Mouse (Mus musculus) limb, embryonic 10.5 days (tissue): Measurements from ENCODE around the gene Gria1. TPM values are rescaled to one million over a fixed set of nuclear protein-coding genes. Genes with fewer than 3 reads are reported as not detected.

Experiments used
- DNase-seq: peaks from one replicate; pipeline ENCODE4 v3.0.0-alpha.2; 2017; ENCODE audit warnings: low spot score
- H3K27ac ChIP-seq: fragments of 300-500 bp; sonication (generic); 2 replicates; pipeline ENCODE4 v1.5.1; 2016; ENCODE audit warnings: mild to moderate bottlenecking
- H3K27me3 ChIP-seq: fragments of 300-500 bp; sonication (generic); 2 replicates; pipeline ENCODE4 v1.6.1; 2016; ENCODE audit warnings: low read depth, mild to moderate bottlenecking; ENCODE audit not compliant: poor library complexity, severe bottlenecking
- H3K36me3 ChIP-seq: fragments of 300-500 bp; sonication (generic); 2 replicates; pipeline ENCODE4 v1.6.1; 2016; ENCODE audit warnings: mild to moderate bottlenecking, moderate library complexity
- H3K4me1 ChIP-seq: fragments of 300-500 bp; sonication (generic); 2 replicates; pipeline ENCODE4 v1.6.1; 2016
- H3K4me3 ChIP-seq: fragments of 300-500 bp; sonication (generic); 2 replicates; pipeline ENCODE4 v1.5.1; 2016; ENCODE audit warnings: mild to moderate bottlenecking, moderate library complexity
- H3K9me3 ChIP-seq: fragments of 300-500 bp; sonication (generic); replicated peaks from 2 replicates; pipeline ENCODE4 v1.6.1; 2016; ENCODE audit warnings: mild to moderate bottlenecking
- WGBS: fragments of 180-500 bp; shearing (Covaris S2); methylation state at CpG from one replicate; pipeline ENCODE4 v1.1.7; 2016; 5-methylcytosine and 5-hydroxymethylcytosine counted together
- polyA plus RNA-seq: library from polyadenylated mRNA; unstranded; fragments of >200 nt; fragmentation: Nextera tagmentation; extraction: Ambion mirVana; gene quantifications from 2 replicates; pipeline ENCODE4 v1.2.1, GENCODE M21; 2016

Gene Gria1
- polyA plus RNA-seq, 1 experiment from 2014 or later: 0.48 TPM

DNA sequence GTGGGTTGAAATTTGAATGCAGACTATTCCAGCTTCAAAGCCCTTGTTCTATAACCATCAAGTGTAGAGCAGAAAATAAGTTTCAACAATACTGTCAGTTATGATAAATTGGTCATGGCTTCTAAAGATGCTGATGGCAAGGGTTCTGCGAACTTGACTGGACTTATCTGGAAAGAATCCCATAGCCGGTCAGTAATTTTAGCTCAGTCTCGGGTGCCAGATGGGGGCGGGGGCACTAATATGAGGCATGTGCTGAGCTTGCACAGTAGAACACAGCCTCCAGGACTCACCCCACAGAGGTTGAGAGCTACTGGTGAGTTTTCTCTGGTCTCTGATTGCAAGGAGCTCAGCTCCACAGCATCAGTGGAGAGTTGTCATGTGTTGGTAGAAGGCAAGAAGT is 140.5 kb downstream of the Gria1 start:
- Histone ChIP-seq H3K36me3 (no peaks in the 10 kb centered on the region), H3K27ac (no peak overlapping the region), H3K4me1 (no peaks in the 10 kb centered on the region), H3K4me3 (no peak overlapping the region), H3K9me3 (no peaks in the 10 kb centered on the region), H3K27me3 (no peaks in the 10 kb centered on the region)
- DNase-seq: no peak
- WGBS: 88% methylated on average over 4 of the region's 4 CpGs

- no peak for DNase-seq
- no peaks in the 10 kb centered on the region for H3K4me1 ChIP-seq
- H3K36me3 ChIP-seq: no peaks in the 10 kb centered on the region
- no peaks in the 10 kb centered on the region for H3K9me3 ChIP-seq
- H3K27ac ChIP-seq: no peak overlapping the region
- 86% methylated on average over 8 of the region's 8 CpGs for WGBS
- no peak overlapping the region for H3K4me3 ChIP-seq
- no peaks in the 10 kb centered on the region for H3K27me3 ChIP-seq
Observed at GRCm38 (mm10) chr11:57154998-57155397, 143.8 kb downstream of the Gria1 start.

DNA sequence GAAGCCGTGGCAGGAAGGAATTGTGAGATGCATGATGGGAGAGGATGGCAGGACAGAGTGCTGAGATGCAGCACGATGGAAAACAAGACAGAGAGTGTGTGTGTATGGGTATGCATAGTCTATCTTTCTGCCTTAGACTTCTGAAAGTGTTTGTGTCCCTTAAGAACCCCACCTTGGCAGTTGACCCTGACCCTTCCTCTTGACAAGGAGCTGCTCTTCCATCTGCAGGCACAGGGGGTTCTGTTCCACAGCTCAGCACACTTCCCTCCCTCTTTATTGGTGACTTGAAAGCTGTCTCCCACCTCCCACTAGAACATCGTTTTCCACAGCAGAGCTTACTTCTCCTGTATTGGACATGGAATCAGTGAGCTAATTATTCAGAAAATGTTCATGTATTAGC is 148.2 kb downstream of the Gria1 start:
- H3K27me3 ChIP-seq: no peaks in the 10 kb centered on the region
- H3K9me3 ChIP-seq: no peaks in the 10 kb centered on the region
- H3K27ac ChIP-seq: no peak overlapping the region
- no peaks in the 10 kb centered on the region for H3K36me3 ChIP-seq
- no peak for DNase-seq
- 78% methylated on average over 3 of the region's 3 CpGs for WGBS
- H3K4me1 ChIP-seq: no peaks in the 10 kb centered on the region
- H3K4me3 ChIP-seq: no peak overlapping the region

DNA sequence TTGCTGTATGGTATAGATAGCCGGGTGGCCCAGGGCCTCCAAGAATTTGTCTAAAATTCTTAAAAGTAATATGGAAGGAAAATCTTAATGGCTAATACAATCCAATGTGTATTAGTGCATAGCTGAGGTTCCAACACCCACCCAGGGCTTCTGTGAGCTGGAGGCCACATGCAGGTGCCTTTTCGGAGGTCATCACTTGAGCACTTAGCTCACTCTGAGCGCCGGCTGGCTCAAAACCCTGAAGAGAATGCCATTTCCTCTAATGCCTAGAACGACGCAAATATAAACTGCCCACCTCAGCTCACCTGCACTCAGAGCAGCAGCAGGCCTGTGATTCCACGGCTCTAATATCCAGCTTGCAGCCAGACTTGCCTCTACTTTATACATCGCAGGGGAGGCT is 148.9 kb downstream of the Gria1 start:
- 91% methylated on average over 8 of the region's 8 CpGs for WGBS

GRCm38 (mm10) chr11:57162931-57163330 is 151.7 kb downstream of the Gria1 start:
- Histone ChIP-seq H3K4me3 (no peak overlapping the region), H3K4me1 (no peaks in the 10 kb centered on the region), H3K27ac (no peak overlapping the region), H3K27me3 (no peaks in the 10 kb centered on the region), H3K9me3 (no peaks in the 10 kb centered on the region), H3K36me3 (no peaks in the 10 kb centered on the region)
- no peak for DNase-seq
- 92% methylated on average over 6 of the region's 6 CpGs for WGBS

More for the DNA sequence above, 148.9 kb downstream of the Gria1 start:
- H3K36me3 ChIP-seq: no peaks in the 10 kb centered on the region
- H3K27ac ChIP-seq: no peak overlapping the region
- H3K27me3 ChIP-seq: no peaks in the 10 kb centered on the region
- DNase-seq: no peak
- H3K4me1 ChIP-seq: no peaks in the 10 kb centered on the region
- H3K9me3 ChIP-seq: no peaks in the 10 kb centered on the region
- no peak overlapping the region for H3K4me3 ChIP-seq

- 86% methylated on average over 6 of the region's 6 CpGs for WGBS
- no peak for DNase-seq
- H3K4me3 ChIP-seq: no peak overlapping the region
- no peak overlapping the region for H3K27ac ChIP-seq
- H3K9me3 ChIP-seq: no peaks in the 10 kb centered on the region
- H3K27me3 ChIP-seq: no peaks in the 10 kb centered on the region
- H3K4me1 ChIP-seq: peaks cover 5% of the 10 kb centered on the region; the same call in 1 of the 2 replicates
- H3K36me3 ChIP-seq: no peaks in the 10 kb centered on the region
Observed at GRCm38 (mm10) chr11:57170058-57170457, 158.9 kb downstream of the Gria1 start.

- no peak for DNase-seq
- Histone ChIP-seq H3K27me3 (no peaks in the 10 kb centered on the region), H3K36me3 (no peaks in the 10 kb centered on the region), H3K4me1 (peaks cover 9% of the 10 kb centered on the region; the same call in 1 of the 2 replicates), H3K9me3 (no peaks in the 10 kb centered on the region), H3K4me3 (no peak overlapping the region), H3K27ac (no peak overlapping the region)
- whole genome bisulfite sequencing: 45% methylated on average over 5 of the region's 5 CpGs
Observed at GRCm38 (mm10) chr11:57174165-57174564, 163.0 kb downstream of the Gria1 start.

- no peak overlapping the region for H3K27ac ChIP-seq
- DNase-seq: peak; percentile 51
- 28% methylated on average over 3 of the region's 3 CpGs for WGBS
- H3K9me3 ChIP-seq: no peaks in the 10 kb centered on the region
- H3K4me1 ChIP-seq: peaks cover 9% of the 10 kb centered on the region; the same call in 1 of the 2 replicates
- no peak overlapping the region for H3K4me3 ChIP-seq
- no peaks in the 10 kb centered on the region for H3K36me3 ChIP-seq
- no peaks in the 10 kb centered on the region for H3K27me3 ChIP-seq
Observed at GRCm38 (mm10) chr11:57176552-57176951, 165.4 kb downstream of the Gria1 start.

DNA sequence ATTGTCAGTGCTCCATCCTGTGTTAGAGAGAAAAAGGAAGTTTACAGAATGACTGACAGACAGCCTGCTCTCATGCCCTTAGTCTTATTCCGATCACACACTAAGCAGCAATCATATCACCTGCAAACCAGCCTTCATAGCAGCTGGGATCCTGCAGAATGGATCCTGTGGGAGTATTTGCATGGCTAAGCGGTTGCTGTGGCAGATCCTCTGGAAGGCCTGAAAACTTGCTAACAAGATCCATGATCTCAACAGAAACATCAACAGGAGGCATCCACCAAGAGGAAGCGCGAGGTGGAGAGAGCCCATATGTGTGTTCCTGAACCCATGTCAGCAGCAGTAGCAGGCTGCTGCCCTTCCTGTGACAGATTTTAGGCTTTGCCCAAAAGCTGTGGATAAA is 173.0 kb downstream of the Gria1 start:
- DNase-seq: no peak
- no peaks in the 10 kb centered on the region for H3K9me3 ChIP-seq
- H3K4me1 ChIP-seq: no peaks in the 10 kb centered on the region
- no peaks in the 10 kb centered on the region for H3K27me3 ChIP-seq
- no peaks in the 10 kb centered on the region for H3K36me3 ChIP-seq
- H3K27ac ChIP-seq: no peak overlapping the region
- no peak overlapping the region for H3K4me3 ChIP-seq
- 97% methylated on average over 4 of the region's 4 CpGs for WGBS

GRCm38 (mm10) chr11:57185110-57185509 is 173.9 kb downstream of the Gria1 start:
- DNase-seq: no peak
- no peaks in the 10 kb centered on the region for H3K27me3 ChIP-seq
- no peaks in the 10 kb centered on the region for H3K36me3 ChIP-seq
- no peak overlapping the region for H3K4me3 ChIP-seq
- H3K9me3 ChIP-seq: no peaks in the 10 kb centered on the region
- no peaks in the 10 kb centered on the region for H3K4me1 ChIP-seq
- H3K27ac ChIP-seq: no peak overlapping the region

DNA sequence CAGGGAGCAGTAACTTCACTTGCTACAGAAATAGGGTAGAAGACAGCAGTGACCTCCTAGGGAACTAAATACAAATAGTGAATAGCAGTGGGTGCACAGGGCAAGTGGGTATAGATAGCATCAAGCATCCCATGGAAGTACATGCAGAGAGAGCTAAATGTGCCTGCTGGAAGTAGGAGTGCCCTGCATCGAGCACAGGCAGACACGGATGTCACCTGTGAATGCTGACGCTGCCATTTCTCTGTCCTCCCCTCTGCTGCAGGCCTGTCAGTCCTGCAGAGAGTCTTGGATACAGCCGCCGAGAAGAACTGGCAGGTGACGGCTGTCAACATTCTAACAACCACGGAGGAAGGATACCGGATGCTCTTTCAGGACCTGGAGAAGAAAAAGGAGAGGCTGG is 178.2 kb downstream of the Gria1 start:
- Histone ChIP-seq H3K4me3 (no peak overlapping the region), H3K4me1 (no peaks in the 10 kb centered on the region), H3K27ac (no peak overlapping the region), H3K9me3 (no peaks in the 10 kb centered on the region), H3K36me3 (no peaks in the 10 kb centered on the region), H3K27me3 (no peaks in the 10 kb centered on the region)
- no peak for DNase-seq
- 80% methylated on average over 8 of the region's 8 CpGs for WGBS

DNA sequence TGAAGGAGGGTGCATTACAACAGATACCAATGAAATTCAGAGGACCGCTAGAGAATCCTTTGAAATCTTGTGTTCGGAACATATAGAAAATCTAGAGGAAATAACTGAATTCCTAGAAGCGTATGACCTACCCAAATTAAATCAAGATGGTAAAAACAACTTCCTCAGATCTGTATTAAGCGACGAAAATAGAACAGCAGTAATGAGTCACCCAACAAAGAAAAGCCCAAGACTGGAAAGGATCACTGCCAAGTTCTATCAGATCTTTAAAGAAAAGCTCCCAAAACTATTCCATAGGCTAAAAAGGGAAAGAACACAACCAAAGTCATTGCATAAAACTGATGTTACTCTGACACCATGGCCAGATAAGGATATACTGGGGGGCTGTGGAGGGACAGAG is 183.6 kb downstream of the Gria1 start:
- Histone ChIP-seq H3K27me3 (no peaks in the 10 kb centered on the region), H3K27ac (no peak overlapping the region), H3K9me3 (no peaks in the 10 kb centered on the region), H3K4me3 (no peak overlapping the region), H3K36me3 (no peaks in the 10 kb centered on the region), H3K4me1 (no peaks in the 10 kb centered on the region)
- 88% methylated on average over 5 of the region's 5 CpGs for WGBS
- no peak for DNase-seq

GRCm38 (mm10) chr11:57201245-57201976 is 190.2 kb downstream of the Gria1 start:
- no peaks in the 10 kb centered on the region for H3K27me3 ChIP-seq
- no peak overlapping the region for H3K4me3 ChIP-seq
- no peaks in the 10 kb centered on the region for H3K36me3 ChIP-seq
- DNase-seq: no peak
- H3K4me1 ChIP-seq: no peaks in the 10 kb centered on the region; the same call in 1 of the 2 replicates
- no peaks in the 10 kb centered on the region for H3K9me3 ChIP-seq
- 80% methylated on average over 10 of the region's 10 CpGs for WGBS
- H3K27ac ChIP-seq: no peak overlapping the region

DNA sequence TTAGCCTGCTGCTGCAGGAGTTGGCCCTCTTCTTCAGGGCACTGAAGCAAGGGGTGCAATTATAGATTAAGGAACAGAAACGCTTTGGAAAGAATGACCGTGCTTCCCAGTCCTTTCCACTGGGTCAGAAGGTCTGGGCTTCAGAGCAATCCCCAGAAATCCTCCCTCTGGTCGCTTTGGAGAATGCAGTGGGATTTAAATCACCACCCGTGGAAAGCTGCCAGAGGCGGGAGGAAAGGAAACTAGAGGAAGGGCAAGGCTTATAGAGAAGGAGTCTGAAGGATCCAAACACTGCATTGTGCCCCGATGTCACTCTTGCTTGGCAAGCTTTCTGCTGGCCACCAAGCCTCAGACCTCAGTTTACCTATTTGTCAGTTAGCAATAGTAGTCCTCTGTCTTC is 193.2 kb downstream of the Gria1 start:
- no peak for DNase-seq
- Histone ChIP-seq H3K4me3 (no peak overlapping the region), H3K4me1 (no peaks in the 10 kb centered on the region; the same call in 1 of the 2 replicates), H3K36me3 (no peaks in the 10 kb centered on the region), H3K27me3 (no peaks in the 10 kb centered on the region), H3K27ac (no peak overlapping the region), H3K9me3 (no peaks in the 10 kb centered on the region)
- WGBS: 65% methylated on average over 6 of the region's 6 CpGs
